Mouse (Mus musculus) adrenal gland (tissue): ENCODE measurements around the gene Sympk.

Experiments used
- intact Hi-C: fragments of 180-260 bp; cut with DNase I; formaldehyde crosslinking; loops from one replicate; pipeline ENCODE4 v1.15.1; 2025

Gene Sympk

GRCm38 (mm10) chr7:19006476-19006875 is 17.7 kb upstream of the Sympk start:
- intact Hi-C loops = loop anchor here (5.0 kb wide), 1 partner anchor 109 kb away; no protein-coding TSS in a partner anchor

GRCm38 (mm10) chr7:19007026-19007977 is 16.9 kb upstream of the Sympk start:
- intact Hi-C loops = loop anchor here (5.0 kb wide), 1 partner anchor 110 kb away; no protein-coding TSS in a partner anchor

GRCm38 (mm10) chr7:19010581-19010980 is 13.6 kb upstream of the Sympk start:
- intact Hi-C loops = no loop called here

- intact Hi-C loops = no loop called here
Measured at GRCm38 (mm10) chr7:19012025-19012621, 12.1 kb upstream of the Sympk start.

- intact Hi-C loops = no loop called here
Measured at GRCm38 (mm10) chr7:19012882-19013281, 11.3 kb upstream of the Sympk start.

GRCm38 (mm10) chr7:19014452-19014851 is 9.7 kb upstream of the Sympk start:
- intact Hi-C loops = no loop called here

- intact Hi-C loops = no loop called here
Measured at GRCm38 (mm10) chr7:19016042-19016441, 8.1 kb upstream of the Sympk start.

GRCm38 (mm10) chr7:19017909-19018308 is 6.3 kb upstream of the Sympk start:
- intact Hi-C loops = no loop called here

- intact Hi-C loops = no loop called here
Measured at GRCm38 (mm10) chr7:19021048-19021447, 3.1 kb upstream of the Sympk start.

GRCm38 (mm10) chr7:19022189-19022958 is 1.8 kb upstream of the Sympk start:
- intact Hi-C loops = no loop called here

- intact Hi-C loops = no loop called here
Measured at GRCm38 (mm10) chr7:19023357-19023814, 791 bp upstream of the Sympk start, which contains the start of gene Foxa3. Gene Foxa3 (minus strand): TSS chr7:19023538.

- intact Hi-C loops = no loop called here
Measured at GRCm38 (mm10) chr7:19024581-19025255, 541 bp downstream of the Sympk start.

- intact Hi-C loops = no loop called here
Measured at GRCm38 (mm10) chr7:19028067-19028466, 3.9 kb downstream of the Sympk start.

GRCm38 (mm10) chr7:19029084-19029653 is 5.0 kb downstream of the Sympk start:
- intact Hi-C loops = no loop called here

- intact Hi-C loops = no loop called here
Measured at GRCm38 (mm10) chr7:19031641-19032040, 7.5 kb downstream of the Sympk start.

- intact Hi-C loops = no loop called here
Measured at GRCm38 (mm10) chr7:19044616-19045015, 20.4 kb downstream of the Sympk start.

- intact Hi-C loops = no loop called here
Measured at GRCm38 (mm10) chr7:19046286-19047069, 22.3 kb downstream of the Sympk start.

- intact Hi-C loops = no loop called here
Measured at GRCm38 (mm10) chr7:19048006-19048527, 23.9 kb downstream of the Sympk start.

GRCm38 (mm10) chr7:19049252-19049651 is 25.1 kb downstream of the Sympk start:
- intact Hi-C loops = no loop called here
